Mouse (Mus musculus) left cerebral cortex, postnatal 14 days (tissue): ENCODE data around the gene Pkig. TPM values are rescaled to one million over a fixed set of nuclear protein-coding genes. Genes with fewer than 3 reads are reported as not detected.
A peak's percentile ranks its signal among the peaks of the same experiment; 100 is the strongest.
"Not testable (repeated sequence)": the region's sequence is repeated elsewhere in the genome, so short reads cannot be mapped to it uniquely, and the experiment has no call there.

ENCODE experiments used
- DNase-seq, 2 experiments: peaks; one replicate each; pipeline ENCODE4 v3.0.0; 2021 to 2022; ENCODE audit warnings: low spot score in 2 of 2, mixed read lengths in 1 of 2
- intact Hi-C: fragments of 180-260 bp; cut with DNase I; formaldehyde crosslinking; loops from one replicate; pipeline ENCODE4 v1.15.1; 2025
- total RNA-seq, 2 experiments: library from RNA; stranded (reverse); gene quantifications; 2 replicates each; pipeline ENCODE4 v1.2.3; 2021

The Pkig gene
- total RNA-seq, 2 experiments from 2014 or later, result 101 to 114 TPM

- intact Hi-C loops, result no loop called here
- no peak for DNase-seq
Measured at GRCm38 (mm10) chr2:163641681-163642080, 16.5 kb upstream of the Pkig start.

- intact Hi-C loops, result no loop called here
- peak; percentile 29 to 43 for DNase-seq
Measured at GRCm38 (mm10) chr2:163642685-163643575, 15.3 kb upstream of the Pkig start.

GRCm38 (mm10) chr2:163643576-163643971, 14.6 kb upstream of the Pkig start:
- DNase-seq, result no peak
- intact Hi-C loops, result no loop called here

- DNase-seq, result no peak
- intact Hi-C loops, result no loop called here
Measured at GRCm38 (mm10) chr2:163644047-163644446, 14.1 kb upstream of the Pkig start.

GRCm38 (mm10) chr2:163644575-163645385, 13.4 kb upstream of the Pkig start, which contains the start of gene Serinc3:
Serinc3 (minus strand) TSS chr2:163645131.
- peak; percentile 98 for DNase-seq
- intact Hi-C loops, result no loop called here

- intact Hi-C loops, result no loop called here
- no peak for DNase-seq
Measured at GRCm38 (mm10) chr2:163645700-163646460, 12.3 kb upstream of the Pkig start.

- no peak for DNase-seq
- intact Hi-C loops, result no loop called here
Measured at GRCm38 (mm10) chr2:163646461-163647080, 11.6 kb upstream of the Pkig start.

GRCm38 (mm10) chr2:163655699-163656098, 2.5 kb upstream of the Pkig start:
- intact Hi-C loops, result loop anchor here (5.0 kb wide), 1 partner anchor 42 kb away; no protein-coding TSS in a partner anchor
- not testable (repeated sequence) for DNase-seq

GRCm38 (mm10) chr2:163657486-163657885, 700 bp upstream of the Pkig start:
- intact Hi-C loops, result loop anchor here (5.0 kb wide), 1 partner anchor 40 kb away; no protein-coding TSS in a partner anchor

GRCm38 (mm10) chr2:163658941-163659340, 755 bp downstream of the Pkig start:
- intact Hi-C loops, result loop anchor here (2.0 to 5.0 kb wide), 2 partner anchors 38 to 60 kb away; no protein-coding TSS in a partner anchor

More at GRCm38 (mm10) chr2:163657486-163657885, 700 bp upstream of the Pkig start:
- DNase-seq, result no peak

GRCm38 (mm10) chr2:163659431-163659830, 1.2 kb downstream of the Pkig start:
- intact Hi-C loops, result loop anchor here (2.0 to 5.0 kb wide), 2 partner anchors 38 to 59 kb away; no protein-coding TSS in a partner anchor
- no peak for DNase-seq

More at GRCm38 (mm10) chr2:163658941-163659340, 755 bp downstream of the Pkig start:
- no peak for DNase-seq

- intact Hi-C loops, result no loop called here
Measured at GRCm38 (mm10) chr2:163660103-163660701, 2.0 kb downstream of the Pkig start.

GRCm38 (mm10) chr2:163661371-163661850, 3.2 kb downstream of the Pkig start:
- DNase-seq, result peak; percentile 59 to 66
- intact Hi-C loops, result no loop called here

More at GRCm38 (mm10) chr2:163660103-163660701, 2.0 kb downstream of the Pkig start:
- DNase-seq, result no peak

- intact Hi-C loops, result no loop called here
- no peak for DNase-seq
Measured at GRCm38 (mm10) chr2:163662076-163662475, 3.9 kb downstream of the Pkig start.

- intact Hi-C loops, result no loop called here
- no peak for DNase-seq
Measured at GRCm38 (mm10) chr2:163662698-163663221, 4.6 kb downstream of the Pkig start.

- intact Hi-C loops, result no loop called here
- DNase-seq, result no peak
Measured at GRCm38 (mm10) chr2:163663930-163664329, 5.7 kb downstream of the Pkig start.

GRCm38 (mm10) chr2:163667045-163667444, 8.9 kb downstream of the Pkig start:
- intact Hi-C loops, result no loop called here
- no peak for DNase-seq
